Mouse (Mus musculus) monocyte, adult 2 months (primary cell): ENCODE data around the gene Stk11ip.

Source experiments
- DNase-seq, 2 experiments: peaks; one replicate each; pipeline ENCODE4 v3.0.0; 2022; ENCODE audit warnings: low spot score in 2 of 2, low read depth in 1 of 2

Gene Stk11ip

DNA sequence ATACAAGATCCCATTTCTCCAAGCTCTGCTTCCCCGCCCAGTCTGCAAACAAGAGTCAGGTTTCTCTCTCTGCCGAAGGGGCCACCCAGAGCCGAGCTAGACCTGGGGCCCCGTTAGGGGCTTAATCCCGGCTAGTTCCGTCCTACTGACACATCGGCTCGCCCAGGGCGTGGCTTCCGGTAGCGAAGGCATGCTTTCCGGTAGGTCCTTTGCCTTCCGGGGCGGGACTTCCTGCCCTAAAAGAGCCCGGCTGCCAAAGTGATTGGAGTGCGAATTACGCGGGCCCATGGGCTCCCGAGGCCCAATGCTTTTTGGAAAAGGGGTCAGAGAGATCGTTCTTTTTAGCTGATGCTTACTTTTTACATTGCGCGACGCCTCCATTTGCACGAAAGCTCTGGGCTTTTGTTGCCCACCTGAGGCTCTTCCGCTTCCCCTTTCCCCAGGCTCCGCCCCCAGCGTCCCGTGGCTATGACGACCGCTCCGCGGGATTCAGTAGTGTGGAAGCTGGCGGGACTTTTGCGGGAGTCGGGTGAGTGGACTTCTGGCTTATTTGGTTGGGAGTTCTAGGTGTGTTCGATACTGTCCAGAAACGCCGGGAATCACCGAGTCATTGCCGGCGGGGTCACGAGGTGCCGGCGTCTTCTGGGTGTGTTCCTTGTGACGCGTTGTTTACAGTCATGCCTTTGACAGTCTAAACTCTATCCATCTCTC, at the start of gene Stk11ip:
TSS of gene Stk11ip (plus strand) at position 209 of the 711 bp plus-strand sequence.
- DNase-seq = peak; percentile 88 to 91

DNA sequence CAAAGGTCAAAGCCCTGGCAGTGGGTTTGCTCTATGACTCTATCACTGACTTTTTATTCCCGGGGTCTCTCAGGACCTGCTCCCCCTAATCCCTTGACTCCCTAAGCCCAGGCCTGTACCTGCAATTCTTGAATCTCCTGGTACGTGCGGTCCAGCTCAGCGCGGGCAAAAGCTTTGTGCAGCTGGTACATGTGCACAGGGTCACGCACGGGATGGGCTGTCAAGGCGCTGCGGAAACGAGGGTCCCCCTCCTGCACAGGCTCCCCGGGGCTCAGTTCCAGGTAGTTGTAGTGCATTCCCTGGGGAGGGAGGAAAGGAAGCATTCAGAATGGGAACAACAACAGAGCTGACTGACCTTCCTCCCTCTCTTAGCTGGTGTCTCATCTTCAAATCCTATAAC, 44.9 kb upstream of the Stk11ip start:
- no peak for DNase-seq

DNA sequence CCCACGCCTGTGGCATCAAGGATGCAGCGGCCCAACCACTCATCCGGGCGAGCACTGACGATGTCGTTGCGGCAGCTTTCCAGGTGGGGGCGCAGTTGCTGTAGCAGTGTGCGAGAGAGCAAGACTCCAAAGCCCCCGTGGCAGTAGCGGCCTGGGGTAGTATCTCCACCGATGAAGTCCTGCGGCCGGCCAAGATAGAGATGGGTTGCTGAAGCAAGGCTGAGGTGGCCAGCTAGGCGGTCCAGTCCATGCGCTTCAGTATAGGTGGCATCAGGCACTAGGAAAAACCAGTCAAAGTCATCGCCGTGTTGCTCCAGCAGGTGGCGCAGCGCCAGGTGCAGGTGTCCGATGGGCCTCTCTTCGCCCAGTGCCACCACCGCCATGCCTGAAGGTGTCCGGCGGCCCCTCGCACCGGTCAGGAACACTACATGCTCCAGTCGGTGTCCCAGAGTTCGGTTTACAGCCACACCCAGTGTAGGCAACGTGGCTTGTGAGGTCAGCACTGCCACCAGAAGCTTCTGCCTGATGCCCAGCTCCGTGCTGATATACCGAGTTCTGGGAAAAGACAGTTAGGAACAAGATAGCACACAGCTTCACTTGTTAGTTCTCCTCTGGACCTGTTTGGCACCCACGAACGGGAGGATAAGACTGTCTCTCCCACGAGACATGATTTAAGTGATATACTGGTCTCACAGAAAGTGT, 43.9 kb upstream of the Stk11ip start:
- DNase-seq = peak in 1 of 2 experiments; percentile 26

DNA sequence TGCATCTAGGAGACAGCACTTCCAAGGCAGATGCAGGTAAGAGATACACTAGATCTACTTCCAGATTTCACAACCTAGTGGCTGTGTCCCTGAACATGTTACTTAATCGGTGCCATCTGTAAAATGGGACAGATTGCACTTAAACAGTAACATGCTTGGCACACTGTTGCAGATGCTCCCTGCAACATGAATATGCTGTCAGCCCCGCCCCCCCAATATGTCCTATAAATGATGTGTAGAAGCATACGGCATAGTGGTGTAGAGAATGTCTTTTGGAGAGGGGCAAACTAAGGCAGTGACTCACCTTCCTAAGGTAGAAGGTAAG, 43.4 kb upstream of the Stk11ip start:
- DNase-seq = no peak

DNA sequence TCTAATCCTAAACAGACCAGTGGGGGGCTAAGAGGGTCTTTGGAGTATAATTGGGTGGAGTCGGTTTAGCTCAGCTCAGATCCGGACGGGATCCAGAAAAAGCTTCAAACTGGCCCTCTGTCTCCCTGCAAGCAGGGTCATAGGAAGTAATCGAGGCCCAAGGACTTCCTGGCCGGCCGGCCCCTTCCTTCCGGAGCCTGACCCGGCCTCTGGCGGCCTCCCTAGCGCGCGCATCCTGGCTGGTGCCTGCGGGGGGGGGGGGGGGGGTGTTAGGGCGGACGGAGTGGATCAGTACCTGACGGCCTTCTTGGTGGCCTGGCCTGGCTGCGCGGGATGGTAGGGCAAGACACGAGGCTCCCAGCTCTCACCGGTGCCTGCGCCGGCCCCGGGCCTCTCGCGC, 42.8 kb upstream of the Stk11ip start:
- no peak for DNase-seq

DNA sequence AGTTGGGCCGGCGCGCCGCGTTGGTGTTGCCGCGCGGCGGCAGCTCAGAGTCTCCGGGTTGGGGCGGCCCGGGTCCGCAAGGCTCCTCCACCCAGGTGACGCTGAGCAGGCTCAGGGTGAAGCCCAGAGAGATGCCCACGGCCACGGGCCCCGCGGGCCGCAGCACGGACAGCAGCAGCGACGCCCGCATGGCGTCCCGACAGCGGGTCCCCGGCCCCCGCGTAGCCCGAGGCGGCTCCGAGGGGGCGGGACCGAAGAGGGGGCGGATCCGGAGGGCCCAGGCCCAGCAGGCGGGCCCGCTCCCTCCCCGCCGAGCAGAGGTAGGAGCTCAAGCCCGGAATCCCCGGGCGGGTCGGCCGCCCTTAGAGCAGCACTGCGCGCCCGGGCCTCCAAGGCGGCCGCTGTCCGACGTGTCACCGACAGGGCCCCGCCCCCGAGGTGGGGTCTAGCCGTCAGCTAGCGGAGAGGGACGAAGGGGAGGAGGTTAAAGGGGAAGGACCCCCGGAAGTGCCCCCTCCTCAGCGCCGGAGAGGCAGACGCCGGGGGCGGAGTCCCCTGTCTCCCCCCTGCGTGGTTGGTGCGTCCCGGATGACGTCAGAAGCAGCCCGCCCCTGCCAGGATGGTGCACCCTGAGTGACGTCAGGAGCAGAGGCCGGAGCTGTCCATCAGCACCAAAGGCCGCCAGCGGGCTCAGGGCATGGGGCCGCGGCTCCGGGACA, 42.3 kb upstream of the Stk11ip start, which contains the start of the genes Chpf and Tmem198:
TSS of gene Chpf (minus strand) at position 392 of the 719 bp plus-strand sequence.
TSS of gene Tmem198 (plus strand) at position 617 of the 719 bp plus-strand sequence.
- DNase-seq = peak; percentile 66 to 84

DNA sequence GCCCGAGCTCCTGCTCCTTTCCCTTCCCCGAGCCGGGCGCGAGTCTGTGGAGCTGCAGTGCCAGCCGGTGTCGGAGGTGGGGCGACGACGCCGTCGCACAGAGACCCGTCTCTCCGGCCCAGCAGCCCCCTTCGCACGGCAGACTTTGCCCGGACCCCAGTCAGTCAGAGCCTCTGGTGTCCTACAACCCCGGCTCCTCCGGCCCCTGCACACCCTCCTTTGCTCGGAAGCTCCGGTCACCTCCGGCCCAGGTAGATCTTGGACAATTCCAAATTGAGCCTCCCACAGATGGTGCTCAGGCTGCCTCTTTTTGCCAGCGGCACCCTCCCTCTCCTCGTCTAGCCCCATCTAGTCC, 41.7 kb upstream of the Stk11ip start:
- no peak for DNase-seq

DNA sequence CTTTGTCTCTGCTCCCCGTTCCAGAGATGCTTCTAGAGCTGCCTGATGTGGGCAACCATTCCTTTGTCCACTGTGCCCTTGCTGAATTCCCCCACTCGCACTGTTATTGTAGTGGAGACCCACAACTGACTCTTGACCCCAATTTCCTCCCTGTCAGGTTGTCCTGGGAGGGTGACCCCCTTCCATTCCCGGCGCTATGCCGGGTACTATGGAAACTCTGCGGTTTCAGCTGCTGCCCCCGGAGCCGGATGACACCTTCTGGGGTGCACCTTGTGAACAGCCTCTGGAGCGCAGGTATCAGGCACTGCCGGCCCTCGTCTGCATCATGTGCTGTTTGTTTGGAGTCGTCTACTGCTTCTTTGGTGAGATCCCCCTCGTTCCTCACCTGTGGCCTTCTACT, 41.3 kb upstream of the Stk11ip start:
- DNase-seq = no peak

DNA sequence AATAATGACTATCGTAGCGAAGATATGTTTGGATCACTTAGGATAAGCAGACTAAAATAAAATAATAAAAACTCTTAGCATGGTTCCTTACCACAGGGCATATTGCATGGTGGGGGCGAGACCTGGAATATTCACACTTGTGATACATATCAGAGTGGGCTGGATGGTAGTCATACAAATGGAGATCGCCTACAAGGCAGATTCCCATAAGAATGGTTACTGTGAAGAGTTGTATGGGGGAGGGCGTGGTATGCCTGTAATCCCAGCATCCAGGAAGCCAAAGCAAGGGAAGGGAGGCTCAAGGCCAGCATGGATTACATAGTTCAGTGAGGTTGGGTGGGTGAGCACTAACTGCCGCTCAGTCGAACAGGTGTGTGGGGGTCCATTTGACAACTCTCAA, 40.6 kb upstream of the Stk11ip start:
- DNase-seq = no peak

DNA sequence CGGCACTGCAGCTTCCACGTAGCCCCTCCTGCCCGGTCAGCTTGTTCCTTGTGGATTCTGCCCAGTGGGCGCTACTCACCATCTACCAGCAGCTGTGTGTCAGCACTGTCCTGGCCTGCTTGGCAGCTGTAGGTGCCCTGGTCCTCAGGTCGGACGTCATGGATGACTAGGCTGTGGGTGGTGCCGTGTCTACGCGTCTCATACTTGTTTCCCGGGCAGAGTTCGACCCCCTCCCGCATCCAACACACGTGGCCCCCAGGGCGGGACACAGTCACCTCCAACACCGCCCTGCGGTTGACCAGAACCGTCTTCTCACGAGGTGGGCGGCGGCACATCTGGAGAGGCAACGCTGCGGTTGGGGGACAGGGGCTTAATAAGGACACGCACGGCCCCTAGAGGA, 34.8 kb upstream of the Stk11ip start:
- no peak for DNase-seq

DNA sequence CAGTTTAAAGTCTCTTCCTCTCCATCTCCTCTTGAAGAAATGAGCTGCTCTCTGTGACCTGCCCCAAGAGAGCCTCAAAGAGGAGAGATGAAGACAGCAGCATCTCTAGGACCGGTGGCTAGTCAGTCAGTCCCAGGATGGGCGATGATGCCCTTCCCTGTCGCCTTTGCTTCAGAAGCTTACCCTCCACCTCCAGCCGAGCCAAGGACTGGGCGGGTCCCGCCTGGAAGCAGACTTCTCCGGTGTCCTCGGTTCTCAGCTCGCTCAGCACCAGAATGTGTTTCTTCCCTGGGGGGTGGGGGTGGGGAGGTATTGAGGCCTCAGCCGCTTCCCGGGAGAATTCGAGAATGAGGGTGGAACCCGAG, 34.3 kb upstream of the Stk11ip start:
- no peak for DNase-seq

DNA sequence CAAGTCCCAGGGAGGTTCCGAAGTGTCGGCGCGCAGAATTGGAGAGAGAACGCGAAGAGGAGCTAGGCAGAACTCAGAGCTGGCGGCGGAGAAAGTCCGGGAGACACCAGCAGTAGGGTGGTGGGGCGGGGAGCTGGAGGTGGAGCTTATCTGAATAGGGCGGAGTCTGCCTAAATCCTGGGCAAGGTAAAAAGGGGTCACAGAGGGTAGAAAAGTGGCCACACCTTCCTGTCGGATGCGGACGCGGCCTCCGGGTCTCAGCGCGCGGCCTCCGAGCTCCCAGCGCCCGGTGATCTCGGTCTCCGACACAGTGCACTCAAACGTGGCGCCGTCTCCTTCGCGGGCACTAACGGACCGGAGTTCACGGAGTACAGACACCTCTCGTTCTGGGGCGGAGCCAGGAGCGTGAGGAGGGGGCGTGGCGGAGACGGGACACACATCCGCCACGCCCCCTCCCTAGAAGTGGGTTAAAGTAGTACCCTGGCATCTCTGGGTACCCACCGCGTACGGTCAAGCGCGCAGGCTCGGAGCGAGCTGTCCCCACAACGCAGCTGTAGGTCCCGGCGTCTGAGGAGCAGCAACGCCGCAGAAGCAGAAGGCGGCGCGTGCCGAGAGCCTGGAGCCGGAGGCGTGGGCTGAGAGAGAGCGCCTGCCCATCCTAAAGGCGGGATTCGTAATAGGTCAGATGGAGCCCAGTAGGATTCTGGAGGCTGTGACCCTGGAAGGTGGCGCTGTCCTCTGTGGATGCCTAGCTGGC, 33.7 kb upstream of the Stk11ip start:
- DNase-seq = no peak

DNA sequence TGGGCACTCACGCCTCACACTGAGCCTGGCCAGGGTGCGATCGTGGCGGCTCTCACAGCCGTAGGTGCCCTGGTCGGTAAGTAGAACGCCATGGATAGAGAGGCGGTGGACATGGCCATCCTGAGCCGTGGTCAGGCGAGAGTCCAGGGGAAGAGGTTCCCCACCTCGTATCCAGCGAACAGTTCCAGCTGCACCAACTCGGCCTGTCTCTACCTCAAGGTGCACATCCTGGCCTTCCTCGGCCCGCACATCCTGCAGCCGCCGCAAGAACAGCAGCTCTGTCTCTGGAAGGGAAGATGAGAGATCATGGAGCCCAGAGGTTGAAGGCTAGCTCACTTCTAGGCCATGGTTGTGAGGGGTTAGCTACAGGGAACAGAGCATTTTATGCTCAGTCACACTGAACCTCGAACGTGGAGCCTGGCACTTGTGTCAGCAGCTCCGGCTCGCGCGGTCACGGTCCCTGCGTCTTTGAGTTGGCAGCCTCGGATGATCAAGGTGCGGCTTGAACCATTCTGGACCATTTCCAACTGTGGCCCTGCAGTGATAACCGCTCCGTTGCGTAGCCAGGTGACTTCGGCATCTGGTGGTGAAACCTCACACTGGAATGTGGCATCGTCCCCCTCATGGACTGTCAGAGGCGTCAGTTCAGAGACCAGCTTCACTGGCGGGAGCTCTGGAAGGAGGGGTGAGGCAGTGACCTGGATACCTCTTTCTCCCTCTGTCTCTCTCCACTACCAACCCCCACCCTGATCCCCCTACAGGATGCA, 30.4 kb upstream of the Stk11ip start:
- DNase-seq = no peak

DNA sequence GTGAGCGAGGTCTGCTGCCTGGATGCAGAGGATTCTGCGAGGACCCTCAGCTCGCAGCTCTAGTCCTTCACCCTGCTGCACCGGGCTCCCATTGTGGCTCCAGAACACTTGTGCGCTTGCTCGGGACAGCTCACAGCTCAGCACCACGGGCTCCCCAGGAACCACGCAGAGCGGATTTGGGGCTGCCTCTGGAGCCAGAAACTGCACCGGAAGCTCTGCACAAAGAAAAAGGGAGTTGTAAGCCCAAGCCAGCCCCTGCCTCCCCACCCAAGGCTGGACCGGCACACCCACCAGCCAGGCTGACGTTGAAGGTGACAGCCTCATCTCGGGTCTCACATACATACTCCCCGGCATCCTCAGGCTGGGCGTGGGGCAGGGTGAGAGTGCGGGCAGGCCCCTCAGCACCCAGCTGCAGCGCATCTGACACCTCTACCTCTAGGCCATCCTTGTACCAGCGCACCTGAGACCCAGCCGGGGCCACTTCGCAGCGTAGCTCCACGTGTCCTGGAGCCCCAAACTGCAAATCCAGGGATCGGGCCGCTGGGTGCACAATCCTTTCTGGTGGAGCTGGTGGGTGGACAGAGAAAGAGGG, 28.7 kb upstream of the Stk11ip start:
- no peak for DNase-seq

DNA sequence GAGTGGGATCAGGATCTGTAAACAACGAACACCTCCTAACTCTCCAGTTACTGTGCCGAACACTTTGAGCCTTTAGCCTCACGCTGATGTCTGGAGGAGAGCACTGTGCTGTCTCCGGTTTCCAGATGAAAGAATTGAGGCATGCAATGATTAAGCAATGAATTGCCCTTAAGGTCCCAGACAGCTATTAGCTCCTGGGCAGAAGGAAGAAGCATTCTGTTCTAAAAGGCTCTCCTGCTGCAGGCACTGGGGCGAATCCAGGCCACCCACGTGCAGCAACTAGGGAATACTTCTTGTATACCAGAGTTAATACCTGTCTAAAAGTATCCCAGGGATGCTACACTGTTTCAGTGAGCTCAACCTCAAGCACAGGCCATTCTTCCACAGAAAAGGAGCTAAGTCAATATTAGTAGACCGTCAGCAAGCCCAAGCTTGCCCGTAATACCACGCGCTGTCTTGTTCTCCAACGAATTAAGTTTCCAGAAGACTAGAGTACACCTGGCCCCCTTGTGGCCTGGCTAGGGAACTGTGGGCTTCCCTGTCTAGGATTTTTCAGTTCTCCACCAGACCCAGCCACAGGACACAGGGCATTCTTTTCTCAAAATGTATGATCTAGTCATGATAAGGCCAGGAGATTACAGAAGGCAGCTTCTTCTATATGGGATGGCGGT, 26.3 kb upstream of the Stk11ip start:
- no peak for DNase-seq

DNA sequence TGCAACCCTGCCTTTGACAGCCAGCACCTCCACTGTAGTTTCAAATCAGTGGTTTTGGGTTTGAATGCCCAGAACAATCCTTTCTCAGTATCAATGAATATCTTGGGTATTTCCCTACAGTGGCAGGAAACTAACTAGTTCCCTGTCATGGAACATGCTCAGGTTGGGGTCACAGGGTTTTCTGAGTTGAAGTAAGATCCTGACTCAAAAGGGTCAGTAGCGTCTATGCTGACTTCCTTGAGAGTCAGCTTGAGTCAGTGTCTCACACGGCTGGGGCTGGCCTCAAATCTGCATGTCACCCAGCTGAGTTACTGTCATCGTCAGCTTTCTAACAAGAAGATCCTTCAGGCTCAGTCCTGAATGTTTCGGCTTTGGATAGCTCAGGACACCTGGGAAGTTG, 22.4 kb upstream of the Stk11ip start:
- no peak for DNase-seq

DNA sequence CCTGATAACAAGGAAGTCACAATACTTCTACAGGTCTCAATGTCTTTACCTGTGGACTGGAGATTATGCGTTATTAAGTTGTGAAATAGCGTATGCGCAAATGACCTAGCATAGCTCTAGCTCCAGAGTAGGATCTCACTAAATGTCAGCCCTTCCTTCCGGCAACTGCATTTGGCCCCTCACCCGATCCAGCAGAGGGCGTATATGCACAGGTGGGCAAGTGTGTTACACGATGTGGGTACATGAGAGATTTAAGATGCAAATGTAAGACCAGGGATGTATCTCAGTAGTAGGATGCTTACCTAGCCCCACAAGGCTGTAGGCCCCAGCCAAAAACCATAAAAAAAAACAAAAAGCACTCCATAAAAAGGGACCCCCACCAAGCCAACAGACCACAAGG, 21.9 kb upstream of the Stk11ip start:
- DNase-seq = no peak

DNA sequence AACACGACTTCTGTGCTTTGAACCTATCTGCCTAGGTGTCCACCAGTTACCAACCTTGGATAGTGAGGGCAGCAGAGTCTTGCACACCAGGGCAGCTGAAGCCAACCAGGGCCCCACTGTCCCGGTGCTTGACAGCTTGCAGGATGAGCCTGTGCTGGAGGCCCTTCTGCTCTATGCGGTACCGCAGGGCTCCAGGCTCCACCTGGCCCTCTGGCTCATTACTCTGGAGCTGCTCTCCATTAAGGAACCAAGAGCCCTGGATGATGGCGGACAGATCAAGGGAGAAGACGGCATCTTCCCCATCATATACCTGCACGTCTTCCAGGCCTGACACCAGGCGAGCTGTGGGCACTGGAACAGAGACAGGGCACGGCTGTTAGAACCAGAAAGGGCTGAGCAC, 19.4 kb upstream of the Stk11ip start:
- no peak for DNase-seq

DNA sequence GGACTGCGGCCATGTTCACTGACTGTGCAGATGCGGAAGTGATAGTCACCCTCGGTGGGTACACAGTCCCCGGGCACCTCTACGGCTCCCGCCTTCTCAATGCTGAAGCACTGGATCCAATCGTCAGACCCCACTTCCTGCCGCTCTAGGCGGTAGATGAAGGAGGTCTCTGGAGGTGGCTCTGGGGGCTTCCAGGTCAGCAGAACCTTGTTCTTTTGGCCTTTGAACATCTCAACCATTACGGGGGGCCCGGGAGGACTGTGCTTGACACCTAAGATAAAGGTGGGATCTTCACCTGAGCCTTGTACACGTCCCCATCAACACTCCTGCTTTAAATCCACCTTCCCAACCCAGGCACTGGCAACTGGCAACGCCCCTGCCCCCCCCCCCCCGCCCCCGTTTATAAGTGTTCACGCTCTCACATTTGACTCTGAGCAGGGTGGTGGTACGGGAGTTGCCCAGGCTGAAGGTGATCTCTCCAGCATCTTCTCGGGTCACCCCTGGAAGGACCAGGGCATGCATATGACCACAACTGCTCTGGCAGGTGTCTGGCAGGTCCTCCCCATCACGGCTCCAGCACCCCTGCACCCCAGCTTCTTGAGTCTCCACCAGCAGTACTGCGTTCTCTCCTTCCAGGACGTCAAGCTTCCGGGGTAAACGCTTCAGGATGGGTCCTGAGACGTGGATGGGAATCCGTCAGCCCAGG, 18.2 kb upstream of the Stk11ip start:
- no peak for DNase-seq

DNA sequence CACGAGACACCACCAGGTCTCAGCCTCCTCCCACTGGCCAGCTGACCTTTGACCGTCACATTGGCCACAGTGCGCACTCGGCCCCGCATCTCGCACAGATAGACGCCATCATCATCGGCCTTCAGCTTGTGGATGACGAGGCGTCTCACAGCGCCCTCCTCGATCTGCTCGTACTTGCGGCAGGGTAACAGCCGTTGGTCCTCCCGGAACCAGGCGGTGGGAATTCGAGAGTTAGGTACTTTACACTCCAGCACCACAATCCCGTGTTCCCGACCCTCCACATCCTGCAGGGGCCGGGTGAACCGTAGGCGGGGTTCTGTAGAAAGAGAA, 17.7 kb upstream of the Stk11ip start:
- DNase-seq = no peak
